Mouse (Mus musculus): ENCODE data around the gene Ccdc28b. TPM values are rescaled to one million over a fixed set of nuclear protein-coding genes. Genes with fewer than 3 reads are reported as not detected.

Ccdc28b gene
- total RNA-seq (2021): 10 to 100 TPM; 59.4 to 64.4 TPM
- long read RNA-seq, experiment 1, transcript Ccdc28b-204 (5 exons, 615 nt): minor isoform, 6 of 44 reads
- long read RNA-seq, experiment 1, transcript Ccdc28b-201 (6 exons, 879 nt): major isoform, 26 of 44 reads
- long read RNA-seq, experiment 1, partial matches to known transcripts: 2 of 44 reads
- long read RNA-seq, experiment 1, other reads (novel, unspliced or antisense): 8 of 44 reads
- long read RNA-seq, experiment 2, transcript Ccdc28b-201 (6 exons, 879 nt): major isoform, 23 of 50 reads
- long read RNA-seq, experiment 2, transcript Ccdc28b-204 (5 exons, 615 nt): minor isoform, 11 of 50 reads
- long read RNA-seq, experiment 2, partial matches to known transcripts: 3 of 50 reads
- long read RNA-seq, experiment 2, other reads (novel, unspliced or antisense): 8 of 50 reads

DNA sequence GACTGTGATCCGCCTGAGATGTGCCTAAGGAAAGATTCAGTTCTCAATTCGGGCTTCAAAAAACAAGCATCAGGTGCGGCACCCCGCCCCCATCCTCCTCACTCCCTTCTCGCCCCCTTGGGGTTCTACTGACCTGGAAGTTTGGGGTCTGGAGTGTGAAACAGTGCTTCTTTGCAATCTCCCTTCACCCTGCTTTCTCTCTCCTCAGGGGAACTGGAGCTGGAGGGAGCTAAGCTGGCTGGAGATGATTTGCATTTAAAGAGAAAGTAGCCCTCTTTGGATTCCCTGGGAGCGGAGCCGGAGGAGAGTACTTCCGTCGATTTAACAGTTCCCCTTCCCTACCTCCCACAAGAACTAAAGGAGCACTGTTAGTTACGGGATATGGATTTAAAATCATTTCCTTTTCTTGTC is at the start of gene Ccdc28b:
Ccdc28b (minus strand) TSS at position 267 of the 411 bp plus-strand sequence.
- peak; percentile 62 for DNase-seq

DNA sequence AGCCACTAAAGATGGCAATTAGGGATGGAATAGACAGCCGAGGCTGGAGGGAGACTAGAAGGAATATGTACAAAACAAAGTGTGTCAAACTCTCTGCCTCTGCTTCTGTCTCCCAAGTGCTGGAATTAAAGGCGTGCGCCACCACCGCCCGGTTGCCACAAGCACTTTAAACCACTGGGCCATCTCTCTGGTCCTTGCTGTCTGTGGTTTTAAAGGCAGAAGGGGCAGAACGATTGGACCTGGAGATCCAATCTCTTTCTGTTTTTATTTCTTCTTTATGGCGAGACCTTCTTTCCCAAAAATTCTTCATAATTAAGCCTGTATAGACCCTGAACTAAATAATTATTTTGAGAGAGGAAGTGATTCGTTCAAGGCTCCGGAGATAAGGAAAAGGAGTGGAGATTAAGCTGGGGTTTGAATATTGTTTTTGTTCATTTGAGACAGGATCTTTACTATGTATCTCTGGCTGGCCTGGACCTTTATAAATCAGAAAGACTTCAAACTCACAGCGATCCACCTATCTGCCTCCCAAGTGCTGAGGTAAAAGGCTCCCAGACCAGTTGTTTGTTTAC is 49.2 kb upstream of the Ccdc28b start:
- DNase-seq: no peak

- peak; percentile 94 for DNase-seq
Observed at GRCm38 (mm10) chr4:129672083-129672877, 48.5 kb upstream of the Ccdc28b start, which contains the start of gene Kpna6. Gene Kpna6, minus strand, starts transcription at chr4:129672767.

GRCm38 (mm10) chr4:129671491-129672082 is 47.8 kb upstream of the Ccdc28b start:
- DNase-seq: peak; percentile 66

- no peak for DNase-seq
Observed at GRCm38 (mm10) chr4:129662255-129662813, 38.6 kb upstream of the Ccdc28b start.

GRCm38 (mm10) chr4:129661584-129661983 is 37.8 kb upstream of the Ccdc28b start:
- DNase-seq: no peak

DNA sequence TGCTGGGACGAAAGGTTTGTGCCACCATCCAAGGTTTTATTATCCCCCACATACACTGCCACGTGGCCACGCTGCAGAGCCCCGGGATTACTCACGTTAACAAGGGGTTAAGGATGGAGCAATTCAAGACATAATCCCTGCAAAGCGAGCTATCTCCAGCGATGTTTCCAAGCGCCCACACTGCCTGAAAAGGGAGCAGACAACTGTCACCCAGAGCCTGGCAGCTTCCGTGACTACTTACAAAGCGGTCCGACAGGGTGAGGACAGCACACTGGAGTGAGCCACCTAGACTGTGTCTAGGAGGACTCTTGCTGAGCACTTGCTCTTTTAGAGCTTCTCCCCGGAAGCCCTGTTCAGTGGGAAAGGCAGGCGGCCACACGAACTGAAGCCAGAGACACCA is 31.0 kb upstream of the Ccdc28b start:
- DNase-seq: no peak

DNA sequence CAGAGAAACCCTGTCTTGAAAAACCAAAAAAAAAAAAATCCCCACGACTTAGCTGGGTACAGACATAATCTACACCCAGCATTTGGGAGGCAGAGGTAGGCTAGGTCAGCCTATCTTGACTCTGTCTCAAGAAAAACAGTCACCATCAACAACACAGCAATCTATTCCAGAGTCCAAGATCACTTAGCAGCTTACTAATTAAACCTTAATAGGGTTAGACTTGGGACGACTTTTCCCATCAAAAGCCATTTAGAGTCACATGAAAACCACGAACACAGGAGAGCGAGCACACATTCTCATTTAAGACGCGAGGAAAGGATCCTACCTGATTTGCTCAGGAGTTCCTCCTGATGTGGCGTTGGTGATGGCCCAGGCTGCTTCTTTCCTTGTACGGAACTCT is 26.6 kb upstream of the Ccdc28b start:
- DNase-seq: no peak

GRCm38 (mm10) chr4:129648656-129649055 is 24.9 kb upstream of the Ccdc28b start:
- no peak for DNase-seq

GRCm38 (mm10) chr4:129645204-129645603 is 21.5 kb upstream of the Ccdc28b start:
- DNase-seq: no peak

- peak; percentile 46 for DNase-seq
Observed at GRCm38 (mm10) chr4:129641756-129642155, 18.0 kb upstream of the Ccdc28b start.

GRCm38 (mm10) chr4:129640638-129641467 is 17.1 kb upstream of the Ccdc28b start, which contains the start of gene Txlna:
Gene Txlna, minus strand, starts transcription at chr4:129641065.
- DNase-seq: peak; percentile 96

DNA sequence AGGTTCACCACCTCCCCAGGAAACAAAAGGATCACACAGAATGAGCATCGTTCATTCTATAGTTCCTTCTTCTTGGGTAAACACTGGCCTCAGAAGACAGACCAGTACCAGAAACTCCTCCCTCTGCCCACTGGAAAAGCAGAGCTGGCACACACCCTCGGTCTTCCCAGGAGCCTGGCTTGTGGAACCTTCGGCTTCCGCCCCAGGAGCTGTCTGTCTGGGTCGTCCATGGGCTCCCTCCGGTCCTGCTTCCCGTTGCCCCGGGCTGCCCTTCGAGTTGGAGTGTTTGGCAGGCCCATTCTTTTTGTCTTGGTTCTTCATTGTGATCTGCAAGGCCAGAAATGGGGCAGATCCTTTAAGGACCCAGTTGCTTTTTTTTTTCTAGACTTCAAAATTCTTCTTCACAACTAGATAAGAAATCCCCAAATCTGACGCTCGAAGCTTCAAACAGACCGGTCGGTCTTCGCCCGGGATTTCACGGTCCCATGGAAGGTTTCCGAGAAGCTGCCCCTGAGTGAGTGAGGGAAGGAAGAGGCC is 16.4 kb upstream of the Ccdc28b start:
- DNase-seq: peak; percentile 68

- no peak for DNase-seq
Observed at GRCm38 (mm10) chr4:129639221-129639620, 15.5 kb upstream of the Ccdc28b start.

DNA sequence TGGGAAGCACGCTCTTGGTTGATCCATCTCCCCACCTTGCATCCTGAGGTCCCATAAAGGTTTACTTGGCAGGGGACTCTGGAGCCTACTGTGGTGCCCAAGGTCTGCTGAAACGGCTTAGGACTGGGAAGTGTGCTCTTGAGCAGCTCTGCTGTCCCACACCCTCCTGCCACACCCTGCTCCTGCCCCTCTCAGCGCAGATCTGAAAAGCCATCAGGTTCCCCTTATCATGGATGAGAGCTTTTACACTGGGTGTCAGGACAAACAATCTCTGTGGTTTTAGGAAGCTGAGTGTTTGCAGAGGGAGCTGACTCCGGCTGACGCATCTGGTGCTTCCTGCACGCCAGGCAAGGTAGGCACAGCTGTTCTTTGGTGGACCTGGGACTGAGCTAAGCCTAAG is 10.1 kb upstream of the Ccdc28b start:
- no peak for DNase-seq

- DNase-seq: no peak
Observed at GRCm38 (mm10) chr4:129631867-129632266, 8.1 kb upstream of the Ccdc28b start.

- DNase-seq: peak; percentile 72
Observed at GRCm38 (mm10) chr4:129630944-129631343, 7.2 kb upstream of the Ccdc28b start.

DNA sequence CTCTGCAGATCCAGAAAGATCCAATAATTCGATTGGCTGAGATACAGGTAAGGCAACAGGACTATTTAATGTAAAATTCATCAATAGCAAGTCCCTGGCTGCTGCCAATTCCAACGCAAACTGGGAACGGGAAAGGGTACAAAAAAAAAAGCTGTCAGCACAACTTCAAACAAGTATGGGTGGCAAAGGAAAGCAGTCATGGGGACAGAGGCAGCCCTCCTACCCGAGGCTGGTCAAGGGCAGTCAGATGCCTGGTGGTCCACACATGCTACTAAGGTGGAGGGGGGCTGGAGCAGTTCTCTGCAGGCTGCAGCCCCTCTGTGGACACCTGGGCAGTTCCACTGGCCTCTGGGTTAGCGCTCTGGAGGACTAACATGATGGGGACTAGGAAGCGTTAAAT is 2.3 kb upstream of the Ccdc28b start:
- no peak for DNase-seq

DNA sequence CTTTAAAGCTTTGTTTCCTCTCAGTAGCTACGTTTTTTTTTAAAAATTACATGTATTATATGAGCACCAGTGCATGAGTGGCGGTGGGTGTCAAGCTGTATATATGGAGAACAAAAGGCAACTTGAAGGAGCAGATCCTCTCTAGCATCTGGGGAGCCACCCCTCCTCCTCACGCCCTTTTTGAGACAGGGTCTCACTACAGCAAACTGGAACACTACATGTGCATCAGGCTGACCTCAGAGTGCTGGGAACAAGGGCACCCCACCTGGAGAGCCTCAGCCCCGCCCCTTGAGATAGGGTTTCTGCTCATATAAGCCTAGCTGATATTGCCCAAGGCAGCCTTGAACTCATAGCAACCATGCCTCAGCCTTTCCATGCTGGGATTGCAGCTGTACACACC is 1.7 kb upstream of the Ccdc28b start:
- no peak for DNase-seq

- DNase-seq: peak; percentile 67
Observed at GRCm38 (mm10) chr4:129625029-129625370, 1.3 kb upstream of the Ccdc28b start.
